Mouse (Mus musculus) neural tube, embryonic 13.5 days (tissue): ENCODE measurements at regions not wholly inside any gene's neighbourhood (a gene's known extent, or its start where the extent isn't known, plus 50 kb on each side); places are given as distances from the start of the nearest gene placed in this dataset.

Experiments
- ATAC-seq: fragments of 200-750 bp; cut with Nextera tagmentation; 2 replicates; pipeline ENCODE4 v1.8.0; 2017; ENCODE audit warnings: low read depth, mild to moderate bottlenecking, moderate TSS enrichment, moderate library complexity
- H3K27ac ChIP-seq: fragments of 300-500 bp; sonication (generic); replicated peaks from 2 replicates; pipeline ENCODE4 v1.5.1; 2015; ENCODE audit warnings: moderate library complexity, mild to moderate bottlenecking, inconsistent platforms
- H3K27me3 ChIP-seq: fragments of 300-500 bp; sonication (generic); 2 replicates; pipeline ENCODE4 v1.6.1; 2015; ENCODE audit warnings: mild to moderate bottlenecking, inconsistent platforms
- H3K36me3 ChIP-seq: fragments of 300-500 bp; sonication (generic); 2 replicates; pipeline ENCODE4 v1.6.1; 2015; ENCODE audit warnings: mild to moderate bottlenecking, inconsistent platforms
- H3K4me1 ChIP-seq: fragments of 300-500 bp; sonication (generic); replicated peaks from 2 replicates; pipeline ENCODE4 v1.6.1; 2015; ENCODE audit warnings: inconsistent platforms
- H3K4me2 ChIP-seq: fragments of 300-500 bp; sonication (generic); 2 replicates; pipeline ENCODE4 v1.6.1; 2015; ENCODE audit warnings: inconsistent platforms, mild to moderate bottlenecking, moderate library complexity
- H3K4me3 ChIP-seq: fragments of 300-500 bp; sonication (generic); 2 replicates; pipeline ENCODE4 v1.5.1; 2015; ENCODE audit warnings: mild to moderate bottlenecking, inconsistent platforms
- H3K9ac ChIP-seq: fragments of 300-500 bp; sonication (generic); 2 replicates; pipeline ENCODE4 v1.6.1; 2015; ENCODE audit warnings: moderate library complexity, mild to moderate bottlenecking, inconsistent platforms
- H3K9me3 ChIP-seq: fragments of 300-500 bp; sonication (generic); 2 replicates; pipeline ENCODE4 v1.6.1; 2016; ENCODE audit warnings: inconsistent platforms
- WGBS: fragments of 180-500 bp; shearing (Covaris S2); methylation state at CpG from one replicate; pipeline ENCODE4 v1.1.7; 2015; 5-methylcytosine and 5-hydroxymethylcytosine counted together

- 78% methylated on average over 4 of the region's 4 CpGs for WGBS
Measured at GRCm38 (mm10) chr11:85996686-85997085, 110.5 kb downstream of the Tbx4 start.

GRCm38 (mm10) chr11:86003341-86003740, 117.1 kb downstream of the Tbx4 start:
- Histone ChIP-seq H3K27ac (no peak overlapping the region), H3K27me3 (peaks cover 7% of the 10 kb centered on the region; the same call in 1 of the 2 replicates), H3K4me1 (no peaks in the 10 kb centered on the region), H3K4me3 (no peak overlapping the region), H3K4me2 (no peak overlapping the region), H3K9me3 (no peaks in the 10 kb centered on the region), H3K9ac (no peak overlapping the region), H3K36me3 (no peaks in the 10 kb centered on the region)
- ATAC-seq: no peak
- 76% methylated on average over 7 of the region's 7 CpGs for WGBS

More at GRCm38 (mm10) chr11:85996686-85997085, 110.5 kb downstream of the Tbx4 start:
- H3K9ac ChIP-seq: no peak overlapping the region
- H3K9me3 ChIP-seq: no peaks in the 10 kb centered on the region
- no peak for ATAC-seq
- no peak overlapping the region for H3K4me3 ChIP-seq
- no peak overlapping the region for H3K4me2 ChIP-seq
- H3K4me1 ChIP-seq: peaks cover 16% of the 10 kb centered on the region
- no peak overlapping the region for H3K27ac ChIP-seq
- peaks cover 35% of the 10 kb centered on the region for H3K27me3 ChIP-seq
- H3K36me3 ChIP-seq: no peaks in the 10 kb centered on the region

GRCm38 (mm10) chr11:86005284-86005683, 119.1 kb downstream of the Tbx4 start:
- no peak overlapping the region for H3K4me2 ChIP-seq
- no peak overlapping the region for H3K9ac ChIP-seq
- ATAC-seq: no peak
- no peaks in the 10 kb centered on the region for H3K36me3 ChIP-seq
- H3K27me3 ChIP-seq: peaks cover 7% of the 10 kb centered on the region; the same call in 1 of the 2 replicates
- H3K4me1 ChIP-seq: no peaks in the 10 kb centered on the region
- no peak overlapping the region for H3K4me3 ChIP-seq
- H3K27ac ChIP-seq: no peak overlapping the region
- WGBS: 88% methylated on average over 2 of the region's 2 CpGs
- no peaks in the 10 kb centered on the region for H3K9me3 ChIP-seq

- peaks cover 7% of the 10 kb centered on the region; the same call in 1 of the 2 replicates for H3K27me3 ChIP-seq
- H3K27ac ChIP-seq: no peak overlapping the region
- no peaks in the 10 kb centered on the region for H3K36me3 ChIP-seq
- H3K9me3 ChIP-seq: no peaks in the 10 kb centered on the region
- no peak overlapping the region for H3K4me2 ChIP-seq
- H3K4me1 ChIP-seq: no peaks in the 10 kb centered on the region
- H3K4me3 ChIP-seq: no peak overlapping the region
- WGBS: 83% methylated on average over 9 of the region's 9 CpGs
- H3K9ac ChIP-seq: no peak overlapping the region
- ATAC-seq: no peak
Measured at GRCm38 (mm10) chr11:86005899-86006445, 119.8 kb downstream of the Tbx4 start.

DNA sequence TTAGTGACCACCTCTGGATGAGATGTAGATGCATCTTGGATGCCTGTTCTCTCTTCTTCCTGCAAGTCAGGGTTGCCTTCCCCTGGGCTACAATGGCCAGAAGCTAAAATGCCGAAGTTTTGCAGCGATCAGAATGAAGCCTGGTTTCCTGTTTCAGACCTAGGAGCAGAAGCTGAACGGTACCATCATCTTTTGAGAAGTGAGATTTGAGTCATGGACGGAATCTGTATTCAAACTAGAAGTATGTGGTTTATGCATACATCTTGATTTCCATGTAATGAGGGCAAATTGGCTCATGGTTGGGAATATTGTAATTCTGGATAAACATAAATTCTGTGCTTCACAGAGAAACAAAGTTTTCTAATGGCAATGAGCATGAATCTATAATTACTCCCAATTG, 120.6 kb downstream of the Tbx4 start:
- no peaks in the 10 kb centered on the region for H3K9me3 ChIP-seq
- no peaks in the 10 kb centered on the region for H3K4me1 ChIP-seq
- no peaks in the 10 kb centered on the region for H3K36me3 ChIP-seq
- H3K4me3 ChIP-seq: no peak overlapping the region
- H3K4me2 ChIP-seq: no peak overlapping the region
- WGBS: 92% methylated on average over 4 of the region's 4 CpGs
- H3K27me3 ChIP-seq: peaks cover 7% of the 10 kb centered on the region; the same call in 1 of the 2 replicates
- H3K9ac ChIP-seq: no peak overlapping the region
- H3K27ac ChIP-seq: no peak overlapping the region
- ATAC-seq: no peak
